Mouse (Mus musculus) small intestine, adult 2 months (tissue): ENCODE measurements around the gene Lamp1. TPM values are rescaled to one million over a fixed set of nuclear protein-coding genes. Genes with fewer than 3 reads are reported as not detected.

Experiments used
- H3K27ac ChIP-seq: fragments of 200-500 bp; 2 replicates; pipeline ENCODE4 v1.5.1; 2012; ENCODE audit warnings: low read depth, low read length, control low read depth, inconsistent platforms; ENCODE audit not compliant: insufficient read depth
- H3K27me3 ChIP-seq: fragments of 200-500 bp; 2 replicates; pipeline ENCODE4 v1.6.1; 2012; ENCODE audit warnings: mild to moderate bottlenecking, moderate library complexity, low read length, inconsistent platforms; ENCODE audit not compliant: control insufficient read depth, insufficient read depth
- H3K36me3 ChIP-seq: fragments of 200-500 bp; 2 replicates; pipeline ENCODE4 v1.6.1; 2012; ENCODE audit warnings: mild to moderate bottlenecking, low read length, control low read depth, inconsistent platforms; ENCODE audit not compliant: control insufficient read depth, insufficient read depth
- H3K4me1 ChIP-seq: fragments of 200-500 bp; 2 replicates; pipeline ENCODE4 v1.6.1; 2012; ENCODE audit warnings: low read length, inconsistent platforms, mixed read lengths; ENCODE audit not compliant: control insufficient read depth, insufficient read depth, insufficient read length
- H3K4me3 ChIP-seq: fragments of 200-500 bp; 2 replicates; pipeline ENCODE4 v1.5.1; 2012; ENCODE audit warnings: low read depth, mild to moderate bottlenecking, control low read depth, inconsistent platforms, low read length, moderate library complexity
- CTCF ChIP-seq: fragments of 200-500 bp; IDR thresholded peaks from 2 replicates; pipeline ENCODE4 v1.5.1; 2012; ENCODE audit warnings: low read depth, mild to moderate bottlenecking, control low read depth, inconsistent platforms, low read length, moderate library complexity, mixed read lengths; ENCODE audit not compliant: insufficient replicate concordance, insufficient read length; ENCODE audit errors: extremely low read depth
- POLR2A ChIP-seq: fragments of 200-500 bp; IDR thresholded peaks from 2 replicates; pipeline ENCODE4 v1.6.1; 2012; ENCODE audit warnings: low read depth, mild to moderate bottlenecking, control low read depth, inconsistent platforms, low read length, moderate library complexity
- WGBS: fragments of 180-500 bp; shearing (Covaris S2); methylation state at CpG from one replicate; pipeline ENCODE4 v1.1.7; 2018; 5-methylcytosine and 5-hydroxymethylcytosine counted together
- polyA plus RNA-seq: library from polyadenylated mRNA; depleted of rRNA; stranded (reverse); fragments of >200 nt; gene quantifications from 2 replicates; pipeline ENCODE4 v1.2.3, GENCODE M21; 2012; rRNA removed

Lamp1 gene
- polyA plus RNA-seq, 1 experiment: 658 TPM

GRCm38 (mm10) chr8:13208627-13209355, 49.8 kb downstream of the Lamp1 start:
- H3K36me3 ChIP-seq: no peaks in the 10 kb centered on the region
- peak; percentile 21; the same call in 1 of the 2 replicates for TF ChIP-seq CTCF
- no peak for TF ChIP-seq POLR2A
- H3K4me3 ChIP-seq: no peak overlapping the region
- H3K27me3 ChIP-seq: no peaks in the 10 kb centered on the region
- H3K27ac ChIP-seq: no peak overlapping the region
- WGBS: 22% methylated on average over 6 of the region's 6 CpGs
- peaks cover 17% of the 10 kb centered on the region for H3K4me1 ChIP-seq

GRCm38 (mm10) chr8:13209770-13210169, 50.8 kb downstream of the Lamp1 start:
- Histone ChIP-seq H3K27me3 (no peaks in the 10 kb centered on the region), H3K4me1 (peaks cover 13% of the 10 kb centered on the region), H3K36me3 (no peaks in the 10 kb centered on the region), H3K4me3 (no peak overlapping the region), H3K27ac (no peak overlapping the region)
- WGBS: 54% methylated on average over 1 of the region's 1 CpGs
- TF ChIP-seq POLR2A (no peak), CTCF (no peak)

- Histone ChIP-seq H3K27ac (no peak overlapping the region), H3K27me3 (no peaks in the 10 kb centered on the region), H3K4me3 (no peak overlapping the region), H3K4me1 (peaks cover 2% of the 10 kb centered on the region; the same call in 1 of the 2 replicates), H3K36me3 (no peaks in the 10 kb centered on the region)
- 28% methylated on average over 10 of the region's 10 CpGs for WGBS
- peak; percentile 82; the same call in 1 of the 2 replicates for TF ChIP-seq CTCF
- no peak for TF ChIP-seq POLR2A
Observed at GRCm38 (mm10) chr8:13213479-13214268, 54.7 kb downstream of the Lamp1 start.

- H3K4me3 ChIP-seq: no peak overlapping the region
- WGBS: 69% methylated on average over 8 of the region's 8 CpGs
- H3K4me1 ChIP-seq: peaks cover 2% of the 10 kb centered on the region; the same call in 1 of the 2 replicates
- H3K27me3 ChIP-seq: no peaks in the 10 kb centered on the region
- no peak overlapping the region for H3K27ac ChIP-seq
- H3K36me3 ChIP-seq: no peaks in the 10 kb centered on the region
- no peak for TF ChIP-seq CTCF
- no peak for TF ChIP-seq POLR2A
Observed at GRCm38 (mm10) chr8:13216386-13216785, 57.4 kb downstream of the Lamp1 start.

GRCm38 (mm10) chr8:13217093-13217492, 58.1 kb downstream of the Lamp1 start:
- WGBS: 44% methylated on average over 5 of the region's 5 CpGs
- no peak for TF ChIP-seq CTCF
- TF ChIP-seq POLR2A: no peak

GRCm38 (mm10) chr8:13217986-13218385, 59.0 kb downstream of the Lamp1 start:
- Histone ChIP-seq H3K4me1 (peaks cover 2% of the 10 kb centered on the region; the same call in 1 of the 2 replicates), H3K4me3 (no peak overlapping the region), H3K36me3 (no peaks in the 10 kb centered on the region), H3K27me3 (no peaks in the 10 kb centered on the region), H3K27ac (no peak overlapping the region)
- TF ChIP-seq POLR2A: no peak
- TF ChIP-seq CTCF: no peak

More at GRCm38 (mm10) chr8:13217093-13217492, 58.1 kb downstream of the Lamp1 start:
- no peak overlapping the region for H3K27ac ChIP-seq
- H3K4me3 ChIP-seq: no peak overlapping the region
- H3K27me3 ChIP-seq: no peaks in the 10 kb centered on the region
- H3K4me1 ChIP-seq: peaks cover 2% of the 10 kb centered on the region; the same call in 1 of the 2 replicates
- no peaks in the 10 kb centered on the region for H3K36me3 ChIP-seq

- Histone ChIP-seq H3K4me3 (no peak overlapping the region), H3K4me1 (peaks cover 2% of the 10 kb centered on the region; the same call in 1 of the 2 replicates), H3K27me3 (no peaks in the 10 kb centered on the region), H3K36me3 (no peaks in the 10 kb centered on the region), H3K27ac (no peak overlapping the region)
- TF ChIP-seq CTCF (no peak), POLR2A (no peak)
- 75% methylated on average over 4 of the region's 4 CpGs for WGBS
Observed at GRCm38 (mm10) chr8:13218441-13218840, 59.5 kb downstream of the Lamp1 start.

- WGBS: 79% methylated on average over 9 of the region's 9 CpGs
- no peak overlapping the region for H3K27ac ChIP-seq
- TF ChIP-seq CTCF: no peak
- no peak for TF ChIP-seq POLR2A
- no peaks in the 10 kb centered on the region for H3K36me3 ChIP-seq
- H3K27me3 ChIP-seq: no peaks in the 10 kb centered on the region
- H3K4me1 ChIP-seq: no peaks in the 10 kb centered on the region
- H3K4me3 ChIP-seq: no peak overlapping the region
Observed at GRCm38 (mm10) chr8:13224426-13224825, 65.5 kb downstream of the Lamp1 start.

Other genes with a start within 250 kb of the Lamp1 start
- gene F7, start 133.1 kb upstream of the Lamp1 start, polyA plus RNA-seq: 0.30 and 1.1 TPM in 2 replicates
- 0.19 and 0.58 TPM in 2 replicates for gene F10, start 121.9 kb upstream of the Lamp1 start, polyA plus RNA-seq
- 28.0 and 33.2 TPM in 2 replicates for gene Proz, start 98.2 kb upstream of the Lamp1 start, polyA plus RNA-seq
- 8.5 and 13.0 TPM in 2 replicates for gene Pcid2, start 53.7 kb upstream of the Lamp1 start, polyA plus RNA-seq
- 19.2 and 23.8 TPM in 2 replicates for gene Cul4a, start 53.5 kb upstream of the Lamp1 start, polyA plus RNA-seq
- gene Grtp1, start 41.5 kb downstream of the Lamp1 start, polyA plus RNA-seq: 22.5 and 58.8 TPM in 2 replicates
- not detected in 2 replicates for gene Adprhl1, start 95.0 kb downstream of the Lamp1 start, polyA plus RNA-seq
- gene Dcun1d2, start 129.0 kb downstream of the Lamp1 start, polyA plus RNA-seq: 7.0 and 8.7 TPM in 2 replicates
- 11.4 and 38.4 TPM in 2 replicates for gene Tmco3, start 129.0 kb downstream of the Lamp1 start, polyA plus RNA-seq
- gene Tfdp1, start 179.6 kb downstream of the Lamp1 start, polyA plus RNA-seq: 13.3 and 22.7 TPM in 2 replicates
- 0.06 and 0.13 TPM in 2 replicates for gene Atp4b, start 237.7 kb downstream of the Lamp1 start, polyA plus RNA-seq
- gene Grk1, start 245.9 kb downstream of the Lamp1 start, polyA plus RNA-seq: not detected in 2 replicates